Mouse (Mus musculus) adrenal gland, adult 8-10 months (tissue): ENCODE data around the gene Slc1a4. TPM values are rescaled to one million over a fixed set of nuclear protein-coding genes. Genes with fewer than 3 reads are reported as not detected.
A peak's percentile ranks its signal among the peaks of the same experiment; 100 is the strongest.

Source experiments
- DNase-seq: peaks from one replicate; pipeline ENCODE4 v3.0.0; 2022
- total RNA-seq, 4 experiments: library from RNA; stranded (reverse); gene quantifications; 2 replicates each; pipeline ENCODE4 v1.2.4; 2022

Gene Slc1a4
- total RNA-seq, 4 experiments from 2014 or later: 8.3 to 10.8 (median 9.3) TPM

- DNase-seq: no peak
Measured at GRCm38 (mm10) chr11:20325073-20325694, 7.3 kb downstream of the Slc1a4 start.

- no peak for DNase-seq
Measured at GRCm38 (mm10) chr11:20324006-20324405, 8.5 kb downstream of the Slc1a4 start.

DNA sequence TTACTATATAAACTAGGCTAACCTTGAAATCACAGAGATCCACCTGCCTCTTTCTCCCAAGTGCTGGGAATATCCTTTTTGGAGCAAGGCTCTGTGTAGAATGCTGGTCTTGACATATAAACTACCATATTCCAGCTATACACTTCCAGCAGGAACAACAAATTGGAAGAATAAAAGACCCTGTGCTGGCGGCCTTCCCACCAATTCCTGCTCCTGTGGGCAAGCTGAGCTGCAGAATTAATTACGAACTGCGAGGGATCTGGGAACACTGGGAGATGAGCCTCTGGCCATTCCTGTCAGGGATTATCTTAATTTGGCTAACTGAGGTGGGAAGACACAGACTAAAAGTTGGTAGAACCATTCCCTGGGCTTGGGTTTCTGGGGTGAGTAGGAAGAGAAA, 10.1 kb downstream of the Slc1a4 start:
- no peak for DNase-seq

- DNase-seq: no peak
Measured at GRCm38 (mm10) chr11:20320661-20321060, 11.9 kb downstream of the Slc1a4 start.

DNA sequence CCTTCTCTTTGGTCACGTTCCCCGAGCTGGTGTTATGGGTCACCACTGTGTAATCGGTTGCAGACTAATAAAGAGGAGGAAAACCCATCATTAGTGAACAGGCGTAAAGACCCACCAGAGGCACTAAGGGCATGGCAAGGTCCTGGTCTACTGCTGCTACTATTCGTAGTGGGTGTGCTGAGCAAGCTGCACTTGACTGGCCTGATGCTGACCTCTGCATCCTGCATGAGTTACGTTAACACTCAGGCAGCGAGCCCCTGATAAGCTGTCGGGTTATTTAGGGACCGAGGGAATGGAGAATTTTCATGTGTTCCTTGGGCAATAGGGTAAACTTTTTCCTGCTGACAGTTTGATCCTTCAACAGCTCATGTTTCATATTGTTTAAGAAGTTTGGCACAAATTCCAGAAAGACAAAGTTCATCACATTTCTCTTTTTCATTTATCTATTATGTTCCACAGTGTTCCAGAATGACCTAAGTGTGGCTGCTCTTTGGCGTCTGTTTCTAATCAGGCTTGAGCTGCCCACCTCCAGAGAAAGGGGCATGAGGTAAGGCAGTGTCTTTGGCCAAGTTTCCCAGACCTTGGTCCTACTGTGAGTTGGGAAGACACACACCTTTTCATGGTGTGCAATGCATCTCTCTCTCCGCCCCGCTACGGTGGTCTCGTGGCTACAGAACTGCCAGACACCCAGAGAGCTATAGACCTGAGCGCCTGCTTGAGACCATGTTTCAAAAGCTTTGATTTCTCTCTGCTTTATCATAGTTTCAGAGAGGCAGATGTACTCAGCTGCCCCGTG, 13.7 kb downstream of the Slc1a4 start:
- DNase-seq: no peak

- no peak for DNase-seq
Measured at GRCm38 (mm10) chr11:20313576-20313975, 18.9 kb downstream of the Slc1a4 start.

- no peak for DNase-seq
Measured at GRCm38 (mm10) chr11:20309044-20309443, 23.5 kb downstream of the Slc1a4 start.

DNA sequence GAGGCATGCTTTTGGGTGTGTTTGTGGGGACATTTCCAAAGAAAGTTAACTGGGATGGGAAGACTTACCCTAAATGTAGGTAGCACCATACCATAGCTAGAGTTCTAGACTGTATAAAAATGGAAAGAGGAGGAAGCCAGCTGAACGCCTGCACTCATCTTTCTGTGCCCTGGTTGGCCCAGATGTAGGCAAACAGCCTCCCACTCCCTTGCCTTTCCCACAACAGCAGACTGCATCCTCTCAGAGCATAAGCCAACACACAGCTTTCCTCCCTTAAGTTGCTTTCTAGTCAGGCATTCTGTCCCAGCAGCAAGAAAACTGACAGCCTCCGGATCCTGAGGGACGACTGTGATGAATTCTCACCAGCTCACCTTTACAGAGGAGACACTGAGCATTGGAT, 25.1 kb downstream of the Slc1a4 start:
- no peak for DNase-seq

- no peak for DNase-seq
Measured at GRCm38 (mm10) chr11:20305641-20306040, 26.9 kb downstream of the Slc1a4 start.

GRCm38 (mm10) chr11:20304341-20304740, 28.2 kb downstream of the Slc1a4 start:
- no peak for DNase-seq

DNA sequence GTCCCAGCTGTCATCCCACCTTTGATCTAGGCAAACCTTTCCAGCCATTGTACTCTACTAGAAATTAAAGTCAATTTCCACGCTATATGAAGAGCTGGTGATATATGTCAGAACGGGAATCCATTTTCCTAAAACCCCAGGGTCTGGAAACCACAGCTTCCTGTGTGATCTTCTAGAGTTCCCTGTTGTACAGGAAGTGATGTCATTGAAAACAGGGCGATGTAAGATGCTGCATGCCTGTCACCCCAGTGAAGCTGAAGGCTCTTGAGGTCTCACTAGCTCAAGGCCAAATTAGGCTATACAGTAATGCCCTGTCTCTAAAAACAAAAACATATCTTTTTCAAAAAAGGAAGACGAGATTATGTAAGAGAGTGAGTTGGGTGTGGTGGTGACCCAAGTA, 31.2 kb downstream of the Slc1a4 start:
- no peak for DNase-seq

DNA sequence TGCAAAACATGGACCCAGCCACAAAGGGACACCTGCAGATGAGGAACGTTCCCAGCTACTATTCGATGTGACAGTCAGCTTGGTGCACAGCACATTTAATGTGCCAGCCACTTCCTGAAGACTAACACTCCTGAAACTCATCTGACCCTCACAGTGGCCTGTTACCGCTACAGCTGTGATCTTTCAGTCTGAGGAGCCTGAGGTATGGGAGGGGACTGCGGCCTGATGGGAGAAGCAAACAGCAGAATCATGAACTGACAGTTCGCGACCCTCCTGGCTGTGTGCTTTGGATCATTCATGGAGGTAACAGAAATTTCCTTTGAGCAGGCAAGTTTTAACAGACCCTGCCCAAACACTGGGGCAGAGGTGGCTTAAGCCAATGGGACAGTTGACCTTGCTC, 31.7 kb downstream of the Slc1a4 start:
- no peak for DNase-seq

- DNase-seq: no peak
Measured at GRCm38 (mm10) chr11:20299900-20300299, 32.6 kb downstream of the Slc1a4 start.

GRCm38 (mm10) chr11:20284463-20284862, 48.0 kb downstream of the Slc1a4 start:
- no peak for DNase-seq

DNA sequence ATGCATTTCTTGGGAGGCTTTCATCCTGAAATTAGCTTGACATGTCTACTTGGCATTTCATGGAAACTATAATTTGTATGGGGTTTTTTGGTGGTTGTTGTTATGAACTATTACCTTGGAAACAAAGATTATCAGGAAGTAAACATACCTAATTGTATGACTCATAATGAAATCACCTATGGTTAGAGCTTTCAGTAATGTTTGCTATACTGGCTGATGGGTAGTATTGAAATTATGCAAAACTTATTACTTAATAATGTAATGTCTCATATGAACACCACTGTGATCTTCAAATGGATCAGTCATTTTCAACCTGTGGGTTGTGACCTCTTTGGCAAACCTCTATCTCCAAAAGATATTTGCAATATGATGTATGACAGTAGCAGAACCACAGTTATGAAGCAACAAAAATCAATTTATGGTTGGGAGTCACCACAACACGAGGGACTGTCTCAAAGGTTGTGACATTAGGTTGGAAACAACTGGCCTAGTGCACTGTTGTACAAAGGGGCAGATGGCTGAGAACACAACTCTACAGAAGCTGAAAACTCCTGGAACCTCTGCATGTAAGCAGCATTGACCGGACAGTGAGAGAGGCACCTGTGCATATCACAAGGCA, 49.8 kb downstream of the Slc1a4 start:
- no peak for DNase-seq

DNA sequence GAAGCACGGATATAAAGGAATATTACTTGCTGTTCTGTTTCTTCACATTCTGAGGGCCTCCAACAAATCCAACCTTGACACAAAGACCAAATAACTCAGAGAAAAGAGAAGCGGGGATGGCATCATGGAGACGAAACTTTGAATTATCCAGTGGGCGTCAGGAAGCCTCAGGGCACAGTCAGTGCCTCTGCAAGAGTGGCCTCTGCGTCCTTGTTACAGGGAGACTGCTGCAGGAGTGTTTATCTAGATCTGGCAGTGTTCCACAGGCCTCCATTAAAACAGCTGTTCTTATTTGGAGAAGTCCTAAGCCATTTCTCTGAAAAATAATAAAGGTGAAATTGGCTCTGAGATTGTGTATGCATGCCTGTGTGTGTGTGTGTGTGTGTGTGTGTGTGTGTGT, 51.5 kb downstream of the Slc1a4 start:
- peak; percentile 39 for DNase-seq

- no peak for DNase-seq
Measured at GRCm38 (mm10) chr11:20278702-20279101, 53.8 kb downstream of the Slc1a4 start.

DNA sequence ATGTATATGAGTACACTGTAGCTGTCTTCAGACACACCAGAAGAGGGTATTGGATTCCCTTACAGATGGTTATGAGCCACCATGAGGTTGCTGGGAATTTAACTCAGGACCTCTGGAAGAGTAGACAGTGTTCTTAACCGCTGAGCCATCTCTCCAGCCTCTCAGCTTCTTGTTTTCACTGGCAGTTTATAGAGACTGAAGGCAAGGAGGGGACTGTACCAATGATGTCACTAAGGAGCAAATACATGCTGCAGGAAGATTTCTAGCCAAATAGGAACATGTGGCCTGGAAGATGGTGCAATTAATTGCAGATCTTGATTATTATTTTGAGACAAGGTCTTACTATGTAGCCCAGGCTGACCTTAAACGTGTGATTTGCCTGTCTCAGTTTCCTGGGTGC, 55.4 kb downstream of the Slc1a4 start:
- DNase-seq: no peak

- DNase-seq: no peak
Measured at GRCm38 (mm10) chr11:20275974-20276373, 56.5 kb downstream of the Slc1a4 start.

- DNase-seq: no peak
Measured at GRCm38 (mm10) chr11:20269885-20270284, 62.6 kb downstream of the Slc1a4 start.

GRCm38 (mm10) chr11:20262628-20263380, 69.7 kb downstream of the Slc1a4 start:
- DNase-seq: no peak

DNA sequence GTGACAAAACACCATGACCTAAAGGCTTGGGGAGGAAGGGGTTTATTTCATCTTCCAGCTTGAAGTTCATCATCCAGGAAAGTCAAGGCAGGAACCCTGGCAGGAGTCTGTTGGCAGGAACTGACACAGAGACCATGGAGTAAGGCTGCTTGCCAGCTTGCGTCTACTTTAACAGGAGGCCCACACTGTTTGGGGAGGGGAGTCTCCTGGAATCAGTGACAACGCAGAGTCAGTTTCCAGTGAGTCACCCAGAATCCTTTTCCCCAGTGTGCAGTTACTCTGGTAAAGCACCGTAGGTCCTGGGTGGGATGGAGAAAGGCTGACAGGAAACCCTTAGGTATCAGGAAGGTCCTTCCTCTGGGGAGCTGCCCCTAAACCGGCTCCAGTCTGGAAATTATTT, 77.7 kb downstream of the Slc1a4 start:
- no peak for DNase-seq

GRCm38 (mm10) chr11:20253088-20253487, 79.4 kb downstream of the Slc1a4 start:
- DNase-seq: no peak
